Mouse (Mus musculus) liver, adult 2 months (tissue): ENCODE data around the gene Tnni3k.

Source experiments
- CTCF ChIP-seq: fragments of 200-500 bp; IDR thresholded peaks from 2 replicates; pipeline ENCODE4 v1.5.1; 2011; ENCODE audit warnings: low read depth, low read length, control low read depth
- POLR2A ChIP-seq: fragments of 200-500 bp; IDR thresholded peaks from 2 replicates; pipeline ENCODE4 v1.6.1; 2011; ENCODE audit warnings: low read length, control low read depth; ENCODE audit not compliant: insufficient read depth; ENCODE audit errors: extremely low read depth

- TF ChIP-seq CTCF: no peak
- TF ChIP-seq POLR2A: no peak
These were observed 238.2 kb downstream of the Tnni3k start for GRCm38 (mm10) chr3:154816801-154817625.
